Mouse (Mus musculus): ENCODE results near the gene AF366264.
"Not testable (repeated sequence)": the region's sequence is repeated elsewhere in the genome, so short reads cannot be mapped to it uniquely, and the experiment has no call there.

DNA sequence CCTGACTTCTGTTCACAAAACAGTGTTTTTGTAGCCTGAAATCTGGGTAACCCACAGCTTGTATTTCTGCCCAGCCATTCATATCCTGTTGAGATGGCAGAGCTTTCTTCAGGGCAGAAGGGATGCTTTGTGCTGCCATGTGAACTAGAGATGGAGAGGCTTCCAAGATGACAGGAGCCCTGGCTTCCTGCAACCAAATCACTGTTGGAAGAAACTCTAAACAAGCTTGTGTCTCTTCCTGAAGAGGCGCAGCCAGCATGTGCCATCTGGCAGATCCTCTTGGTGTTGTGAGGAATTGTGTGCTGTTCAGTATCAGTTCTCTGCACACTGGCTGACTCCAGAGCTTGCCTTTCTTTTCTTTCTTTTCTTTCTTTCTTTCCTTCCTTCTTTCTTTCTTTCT lies 5.1 kb upstream of the AF366264 start:
- not testable (repeated sequence) for TF ChIP-seq CTCF (conservative IDR thresholded peaks at IDR 0.05; ENCODE audit: low read length); POU5F1 (IDR thresholded peaks at IDR 0.05; ENCODE audit: borderline replicate concordance, low read length); NANOG (IDR thresholded peaks at IDR 0.05; ENCODE audit: borderline replicate concordance, low read length)

Data from E14TG2a.4 (cell line).